Mouse (Mus musculus) retina, embryonic 14.5 days (tissue): ENCODE results near the gene Cttn.

Experiments
- DNase-seq: peaks from one replicate; pipeline ENCODE4 v3.0.0-alpha.2; 2015; ENCODE audit warnings: low spot score

Gene Cttn

GRCm38 (mm10) chr7:144389704-144390103 lies 81.1 kb downstream of the Cttn start:
- DNase-seq: no peak

- DNase-seq: no peak
Measured at GRCm38 (mm10) chr7:144387537-144387936, 83.3 kb downstream of the Cttn start.
